Mouse (Mus musculus): ENCODE measurements around the gene Opcml. TPM values are rescaled to one million over a fixed set of nuclear protein-coding genes. Genes with fewer than 3 reads are reported as not detected.

The Opcml gene
- total RNA-seq, 2 experiments from 2014 or later, result 1.0 to 2.3 TPM

DNA sequence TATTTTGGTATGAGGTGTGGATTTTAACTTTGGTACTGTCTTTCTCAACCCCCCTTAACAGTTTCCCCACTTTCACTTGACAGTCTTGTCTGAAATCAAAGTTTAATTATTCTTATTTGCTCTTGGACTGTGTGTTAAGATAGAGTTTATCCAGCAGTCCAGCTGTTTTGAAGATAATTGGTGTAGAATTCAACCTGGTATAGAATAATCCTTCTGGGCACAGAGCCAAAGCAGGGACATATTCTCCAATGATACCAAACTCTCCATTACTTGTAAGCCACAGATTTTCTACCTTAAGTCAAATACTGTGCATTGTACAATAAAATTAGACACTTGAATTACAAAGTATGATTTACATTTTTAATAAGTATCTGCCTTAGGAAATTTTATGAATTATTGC, 852.2 kb downstream of the Opcml start:
- no peak for DNase-seq

DNA sequence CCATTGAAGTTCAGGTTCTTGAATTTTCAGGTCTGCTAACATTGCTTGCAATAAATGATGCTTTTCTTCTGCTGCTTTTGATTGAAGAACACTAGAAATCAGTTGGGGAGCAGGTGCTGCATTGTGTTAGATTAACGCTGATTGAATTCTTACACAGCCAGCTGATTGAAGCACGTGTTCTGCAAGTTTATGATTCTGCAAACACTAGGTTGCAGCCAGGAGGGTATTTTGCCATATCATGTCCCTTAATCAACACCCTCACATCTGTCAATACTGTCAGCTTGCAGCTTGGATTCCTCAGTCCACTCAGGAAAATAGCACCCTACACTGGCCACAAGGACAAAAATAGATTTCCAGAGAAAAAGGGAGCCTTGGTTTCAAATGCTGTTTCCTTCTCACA, 853.5 kb downstream of the Opcml start:
- DNase-seq, result no peak

DNA sequence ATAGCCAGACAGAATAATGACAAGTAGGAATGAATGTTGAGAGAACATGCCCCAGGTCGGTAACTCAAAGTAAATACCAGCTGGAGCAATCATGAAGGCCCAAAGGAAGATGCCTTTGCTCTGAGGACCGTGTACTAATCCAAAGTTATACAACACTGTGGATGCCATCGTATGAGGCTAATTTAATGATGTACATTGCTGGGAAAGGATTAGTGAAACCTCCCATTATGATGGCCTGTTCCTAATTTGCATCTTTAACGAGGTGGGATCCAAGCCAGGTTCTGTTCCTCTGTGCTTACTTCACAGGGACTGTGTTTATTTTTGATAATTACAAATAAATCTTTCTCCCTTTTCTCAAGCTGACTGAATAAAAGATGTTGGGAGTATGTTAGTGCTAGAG, 859.5 kb downstream of the Opcml start:
- no peak for DNase-seq

DNA sequence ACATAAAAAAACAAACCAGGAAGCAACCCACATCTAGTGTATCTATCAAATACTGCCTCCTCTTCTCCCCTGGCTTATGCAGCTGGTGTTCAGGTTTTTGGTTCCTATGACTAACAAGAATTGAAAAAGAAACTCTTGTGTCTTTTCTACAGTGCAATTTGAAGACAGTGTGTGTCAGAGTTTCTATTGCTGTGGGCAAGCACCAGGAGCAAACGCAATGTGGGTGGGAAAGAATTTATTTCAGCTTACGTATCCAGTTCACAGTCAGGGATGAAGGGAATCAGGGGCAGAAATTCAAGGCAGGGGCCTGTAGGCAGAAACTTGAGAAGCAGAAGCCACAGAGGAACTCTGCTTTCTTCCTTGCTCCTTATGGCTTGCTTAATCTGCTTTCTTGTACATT, 869.4 kb downstream of the Opcml start:
- DNase-seq, result no peak

DNA sequence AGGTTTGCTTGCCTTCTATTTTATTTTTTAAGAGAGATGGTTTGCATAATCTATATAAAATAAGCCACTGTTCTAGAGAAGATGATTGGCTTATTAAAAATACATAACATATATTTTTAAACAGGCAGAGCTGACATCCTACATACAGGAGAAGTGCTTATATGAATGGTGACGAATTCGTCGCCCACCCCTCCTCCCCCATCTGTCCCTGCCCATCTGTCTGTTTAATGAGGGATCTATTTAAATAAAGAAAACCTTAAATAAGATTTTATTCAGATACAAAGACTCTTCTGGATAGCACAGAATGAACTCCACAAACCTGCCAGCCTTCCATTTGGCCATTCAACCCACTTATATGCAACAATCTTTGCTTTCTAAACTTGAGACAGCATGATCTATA, 872.3 kb downstream of the Opcml start:
- no peak for DNase-seq

DNA sequence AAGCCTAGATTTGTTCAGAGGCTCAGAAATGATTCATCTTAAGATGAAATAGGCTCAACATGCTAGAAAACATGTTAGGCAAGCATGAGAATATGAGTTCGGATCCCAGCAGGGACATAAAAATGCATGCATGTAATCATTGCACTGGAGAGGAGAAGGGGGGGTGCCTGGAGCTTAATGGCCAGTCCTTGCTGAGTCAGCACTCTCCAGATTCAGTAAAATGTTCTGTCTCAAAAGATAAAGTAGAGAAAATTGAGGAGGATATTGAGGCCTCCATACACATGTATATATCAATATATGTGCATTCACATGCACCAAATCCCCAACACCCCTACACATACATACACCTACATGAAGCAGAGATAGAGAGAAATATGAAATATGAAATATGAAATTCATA, 889.7 kb downstream of the Opcml start:
- no peak for DNase-seq

DNA sequence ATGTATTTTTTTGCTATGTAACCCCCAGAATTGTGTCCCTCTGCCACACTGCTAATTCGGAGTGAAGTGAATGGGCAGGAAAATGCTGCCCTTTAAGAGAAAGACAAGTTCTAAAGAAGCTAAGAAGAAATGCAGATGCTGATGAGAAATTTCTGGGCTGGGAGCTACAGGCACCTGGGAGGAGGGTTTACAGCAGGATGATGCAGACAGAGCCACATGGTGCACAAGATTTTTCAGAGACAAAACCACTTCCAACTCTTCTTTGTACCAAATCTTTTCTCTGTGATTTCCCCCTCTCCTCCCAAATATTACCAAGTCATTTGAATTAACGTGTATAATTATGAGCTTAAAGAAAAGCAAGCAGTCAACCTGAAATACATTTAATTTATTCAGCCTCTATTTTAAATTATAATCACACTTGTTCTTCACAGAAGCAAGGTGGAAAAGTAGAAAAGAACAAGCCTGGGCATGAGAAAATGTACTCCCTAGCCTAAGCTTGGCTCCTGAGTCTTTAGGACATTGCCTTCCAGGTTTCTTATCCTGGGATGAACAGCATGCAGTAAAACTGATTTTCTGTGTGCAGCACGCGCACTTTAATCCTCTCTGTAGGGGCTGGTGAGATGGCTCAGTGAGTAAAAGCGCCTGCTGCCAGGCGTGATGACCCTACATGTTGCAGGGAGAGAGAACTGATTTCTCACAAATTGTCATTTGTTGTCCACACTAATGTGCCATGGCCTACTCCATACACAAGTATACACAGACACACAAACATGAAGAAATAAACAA, 890.9 kb downstream of the Opcml start:
- no peak for DNase-seq

DNA sequence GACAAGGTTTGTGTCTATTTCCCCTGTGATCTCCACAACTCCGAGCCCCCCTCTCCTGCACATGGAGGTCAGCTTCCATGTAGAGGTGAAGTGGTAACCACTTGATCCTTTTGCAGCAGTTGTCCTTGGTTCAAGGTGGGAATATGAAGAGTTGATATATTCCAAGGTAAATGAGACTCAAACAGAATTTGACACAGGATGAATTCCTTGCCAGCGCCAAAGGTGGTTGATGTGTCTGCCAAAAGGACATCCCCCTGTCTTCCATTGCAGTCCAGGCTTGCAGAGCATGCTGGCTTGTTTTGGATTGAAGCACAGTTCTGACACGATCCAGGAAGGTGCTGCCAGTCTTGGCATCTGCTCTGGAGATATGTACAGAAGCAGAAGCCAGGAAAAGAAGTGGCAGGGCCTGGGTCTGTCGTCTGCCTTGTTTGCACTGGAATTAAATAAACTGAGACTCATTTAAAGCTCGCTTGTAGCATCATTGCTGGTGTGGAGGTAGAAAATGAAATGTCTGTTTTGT, 893.4 kb downstream of the Opcml start:
- no peak for DNase-seq

DNA sequence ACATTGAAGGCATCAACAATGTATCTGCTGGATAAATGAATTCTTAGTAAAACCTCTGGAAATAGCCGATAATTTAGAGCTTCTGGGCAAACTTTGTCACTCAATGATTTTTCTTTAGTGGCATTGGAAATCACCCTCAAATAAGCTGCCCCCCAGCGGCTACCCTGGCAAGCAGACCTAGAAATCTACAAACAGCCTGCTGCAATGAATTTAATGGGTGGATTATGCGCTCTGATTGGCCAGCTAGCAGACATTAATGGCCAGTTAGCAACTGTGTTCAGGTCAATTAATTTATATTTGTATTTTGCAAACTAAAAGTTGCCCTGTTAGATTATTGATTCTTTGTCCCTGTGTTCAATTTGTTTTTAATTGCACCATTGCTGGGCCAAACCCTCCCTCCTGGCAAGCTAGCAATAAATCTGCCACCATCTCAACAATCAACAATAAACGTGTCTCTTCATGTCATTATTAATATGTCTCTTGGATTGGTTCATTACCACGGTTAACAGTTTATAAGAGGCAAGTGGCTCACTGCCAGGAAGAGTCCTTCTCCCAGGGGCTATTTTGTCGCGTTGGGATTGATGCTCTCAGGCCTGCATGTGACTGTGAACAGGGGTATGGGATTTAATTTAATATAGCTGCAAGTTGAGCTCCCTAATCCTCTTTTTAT, 896.5 kb downstream of the Opcml start:
- DNase-seq, result no peak

DNA sequence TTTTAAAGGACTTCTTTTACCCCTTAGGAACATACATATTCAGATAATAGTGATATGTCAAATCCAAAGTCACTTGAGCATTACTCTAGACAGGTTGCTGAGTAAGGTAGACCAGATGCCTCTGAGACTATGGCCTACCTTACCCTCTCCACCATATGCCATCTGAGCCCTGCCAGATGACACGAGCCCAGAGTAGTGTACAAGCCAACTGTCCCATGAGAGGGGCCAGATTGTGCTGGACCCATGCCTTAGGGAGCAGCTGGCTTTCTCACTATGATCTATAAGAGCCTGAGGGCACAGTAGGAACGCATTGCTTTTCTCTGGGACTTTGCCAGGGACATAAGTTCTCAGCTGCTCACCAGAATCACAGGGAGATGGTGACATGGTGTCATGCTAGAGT, 899.6 kb downstream of the Opcml start:
- no peak for DNase-seq

DNA sequence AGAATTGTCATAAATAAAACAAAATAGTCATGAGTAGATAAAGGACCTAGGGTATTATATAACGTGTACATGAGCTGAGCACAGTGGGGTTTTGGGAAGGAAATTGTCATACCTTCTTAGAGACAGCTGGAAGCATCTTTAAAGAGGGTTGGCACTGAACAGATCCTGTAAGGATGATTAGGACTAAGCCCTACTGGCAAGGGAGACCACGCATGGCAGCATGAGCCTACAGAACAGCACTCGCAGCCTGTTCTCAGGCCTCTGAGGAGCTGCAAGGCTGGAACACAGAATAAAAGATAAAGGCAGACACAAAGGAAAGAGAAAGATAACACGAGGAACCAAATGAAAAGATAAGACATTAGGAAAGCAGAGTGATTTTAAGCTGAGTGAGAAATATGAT, 915.2 kb downstream of the Opcml start:
- DNase-seq, result no peak

DNA sequence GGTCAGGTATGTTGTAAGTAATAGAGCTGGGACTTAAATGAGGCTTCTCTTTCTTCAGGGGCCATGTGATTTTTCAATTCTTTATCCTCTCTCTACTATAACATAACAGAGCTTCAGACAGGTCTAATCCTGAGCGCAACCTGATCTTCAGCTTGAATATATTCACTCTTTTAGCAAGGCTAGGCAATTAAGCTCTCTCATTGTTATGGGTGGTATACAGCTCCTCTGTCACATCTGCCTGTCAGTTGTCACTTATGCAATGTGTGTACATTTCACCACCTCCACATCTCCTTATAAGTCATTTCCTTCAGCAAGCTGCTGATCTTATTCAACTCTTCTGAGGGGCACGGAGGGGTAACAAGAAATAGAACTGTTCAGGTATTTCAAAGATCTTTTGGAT, 924.0 kb downstream of the Opcml start:
- DNase-seq, result no peak

DNA sequence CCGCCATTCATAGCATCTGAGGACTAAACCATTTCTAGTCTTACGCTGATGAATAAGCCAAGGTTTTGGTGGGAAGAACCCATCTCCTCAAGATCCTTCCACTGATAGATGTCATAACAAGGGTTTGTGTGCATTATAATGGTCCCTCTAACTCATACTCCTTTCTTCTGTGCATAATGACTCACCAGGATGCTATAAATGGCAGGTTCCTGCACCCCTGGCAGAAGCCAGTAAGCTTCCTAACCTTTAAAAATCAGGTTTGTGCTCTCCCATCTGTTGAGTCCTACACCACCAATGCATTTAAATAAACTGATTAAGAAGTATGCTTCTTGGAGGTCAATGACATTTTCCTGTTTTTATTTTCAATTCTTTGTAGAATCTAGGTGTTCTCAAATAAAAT, 929.6 kb downstream of the Opcml start:
- DNase-seq, result no peak

DNA sequence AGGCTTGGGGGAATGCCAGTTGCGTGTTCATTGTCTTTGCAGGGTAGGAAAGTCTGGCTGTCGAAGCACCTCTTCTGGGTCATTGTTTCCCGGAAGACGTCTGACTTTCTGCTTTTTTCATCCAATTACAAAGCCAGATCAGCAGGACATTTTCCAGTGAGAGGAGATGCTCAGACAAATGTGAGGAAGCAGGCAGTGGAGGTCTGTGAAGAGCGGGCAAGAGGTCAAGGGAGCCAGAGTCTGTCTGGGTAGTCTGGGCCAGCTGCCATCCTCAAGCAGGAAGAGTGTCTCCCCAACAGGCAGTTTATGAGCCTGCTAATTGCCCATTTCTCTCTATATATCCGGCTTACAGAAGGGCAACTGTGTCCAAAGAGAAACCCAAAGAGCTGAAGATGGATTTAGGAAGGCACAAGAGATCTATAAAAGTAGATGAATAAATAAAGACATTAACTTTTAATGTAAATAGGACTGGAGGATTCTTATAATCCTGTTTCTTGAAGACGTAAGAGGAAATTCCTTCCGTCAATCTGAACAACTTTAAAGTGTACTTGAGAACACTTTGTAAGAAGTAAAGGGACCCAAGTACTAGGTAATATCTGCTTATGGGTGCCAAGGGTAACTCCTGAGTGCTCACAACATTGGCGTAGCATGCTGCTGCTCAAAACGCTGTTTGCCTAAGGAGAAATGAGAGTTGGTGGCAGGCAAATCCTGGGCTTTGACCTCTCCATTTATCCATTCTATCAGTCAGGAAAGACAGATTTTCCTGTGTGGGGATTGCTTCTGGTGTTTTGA, 941.4 kb downstream of the Opcml start:
- no peak for DNase-seq

DNA sequence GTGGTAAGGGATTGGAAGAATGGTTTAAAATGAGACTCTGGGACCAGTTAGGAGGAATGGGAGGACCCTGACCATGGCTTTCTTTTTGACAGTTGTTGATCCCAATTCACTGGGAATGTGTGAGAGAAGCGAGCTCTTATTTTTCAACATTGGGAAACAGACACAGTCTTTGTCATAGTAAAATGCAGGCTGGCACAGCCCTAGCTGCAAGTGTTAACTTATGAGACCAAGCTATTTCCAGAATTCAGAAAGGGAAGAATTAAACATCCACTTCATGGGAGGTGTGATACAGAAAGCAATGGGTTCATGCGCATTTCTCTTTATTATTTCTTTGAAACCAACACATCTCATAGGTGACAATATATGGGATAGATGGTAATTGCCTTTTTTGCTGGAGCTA, 947.4 kb downstream of the Opcml start:
- DNase-seq, result no peak

DNA sequence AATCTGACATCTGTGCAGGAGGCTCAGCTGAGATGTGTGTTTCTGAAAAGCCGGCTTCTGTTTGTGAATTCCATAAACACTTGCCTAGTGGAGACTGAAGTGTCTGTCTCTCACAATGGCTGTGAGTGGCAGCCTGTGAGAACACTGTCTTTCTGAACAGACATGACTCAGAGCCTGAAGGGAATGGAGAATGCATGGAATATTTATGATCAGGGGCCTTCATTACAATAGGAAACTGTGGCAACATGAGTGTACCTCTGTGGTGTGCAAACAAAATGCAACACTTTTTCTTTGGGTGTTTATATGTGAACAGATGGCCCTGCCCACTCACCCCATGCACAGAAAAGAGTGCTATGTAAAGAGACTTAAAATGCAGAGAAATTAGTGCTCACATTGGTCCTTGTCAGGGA, 947.9 kb downstream of the Opcml start:
- no peak for DNase-seq

DNA sequence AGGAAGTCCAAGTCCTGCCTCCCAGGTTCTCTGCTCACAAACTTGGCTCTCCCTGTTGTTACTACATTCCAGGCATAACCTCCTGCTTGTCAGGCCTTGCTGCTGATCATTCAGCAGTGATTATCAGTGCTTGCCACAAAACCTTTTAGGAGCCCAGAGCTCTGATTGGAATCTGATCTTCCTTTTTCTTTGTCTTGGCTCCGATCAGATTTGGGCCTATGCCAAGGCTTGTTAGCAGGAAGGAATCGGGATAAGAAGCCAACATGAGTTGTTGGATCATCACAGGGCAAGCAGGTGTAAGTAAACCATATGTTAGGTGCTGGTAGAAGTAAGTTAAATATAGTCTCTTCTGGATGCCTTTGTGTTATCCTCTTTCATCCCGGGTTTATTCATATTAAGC, 954.2 kb downstream of the Opcml start:
- no peak for DNase-seq

DNA sequence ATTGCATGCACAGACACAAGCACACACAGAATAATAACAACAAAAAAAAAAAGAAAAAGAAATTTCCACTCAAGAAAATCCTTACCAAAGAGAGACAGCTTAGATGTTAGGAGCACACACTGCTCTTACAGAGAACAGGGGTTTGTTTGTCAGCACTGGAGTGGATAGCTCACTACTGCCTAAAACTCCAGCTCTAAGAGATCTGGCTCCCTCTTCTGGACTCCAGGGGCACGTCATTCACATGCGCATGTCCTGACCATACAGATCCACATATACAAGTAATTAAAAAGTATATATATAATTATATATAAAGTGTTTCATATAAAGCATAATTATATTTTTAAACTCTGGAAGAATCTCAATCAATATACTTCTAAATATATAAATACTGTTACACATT, 958.3 kb downstream of the Opcml start:
- no peak for DNase-seq

DNA sequence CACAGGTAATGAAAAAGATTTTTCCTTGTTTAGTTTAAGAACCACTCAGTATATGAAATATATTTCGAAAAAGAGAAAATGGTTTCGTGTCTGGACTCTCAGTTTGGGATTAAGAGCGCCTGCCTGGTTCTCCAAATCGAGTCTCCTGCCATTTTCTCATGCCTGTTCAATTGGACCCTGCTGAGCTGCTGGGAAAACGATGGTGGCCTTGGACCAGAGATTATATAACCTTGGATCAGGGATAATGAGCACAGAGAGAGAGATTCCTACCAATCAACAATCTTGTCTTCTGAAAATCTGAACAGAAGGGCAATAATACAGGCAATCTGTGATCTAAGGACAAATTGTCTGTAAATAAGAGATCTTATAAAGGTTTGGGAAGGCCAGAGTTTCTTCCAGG, 962.3 kb downstream of the Opcml start:
- no peak for DNase-seq

DNA sequence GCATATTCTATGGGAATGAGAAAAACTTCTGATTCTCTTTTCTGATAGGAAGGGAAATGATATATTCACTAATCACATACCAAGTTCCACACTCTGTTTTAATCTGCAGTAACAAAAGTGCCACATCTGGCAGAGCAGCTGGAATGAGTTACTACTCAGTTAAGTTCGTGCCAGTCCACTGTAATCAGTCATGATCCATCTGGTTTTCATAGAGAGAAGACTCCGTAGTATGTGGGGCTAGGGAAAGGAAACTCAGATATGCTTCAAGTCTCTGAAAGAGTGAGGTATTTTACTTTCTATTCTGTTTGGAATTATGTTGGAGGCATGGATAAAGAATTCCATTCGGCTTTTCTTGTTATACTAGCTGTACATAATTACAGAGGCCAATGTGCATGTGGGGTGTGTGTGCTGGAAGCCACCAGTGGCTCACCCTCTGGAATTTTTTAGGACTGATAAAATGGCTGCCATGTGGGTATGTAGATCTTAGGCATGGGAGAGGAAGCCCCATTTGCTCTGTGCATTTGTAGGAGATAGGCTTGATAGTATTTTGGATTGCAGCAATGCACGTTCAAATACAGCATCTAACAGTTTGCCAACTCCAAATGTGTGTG, 966.4 kb downstream of the Opcml start:
- DNase-seq, result no peak

DNA sequence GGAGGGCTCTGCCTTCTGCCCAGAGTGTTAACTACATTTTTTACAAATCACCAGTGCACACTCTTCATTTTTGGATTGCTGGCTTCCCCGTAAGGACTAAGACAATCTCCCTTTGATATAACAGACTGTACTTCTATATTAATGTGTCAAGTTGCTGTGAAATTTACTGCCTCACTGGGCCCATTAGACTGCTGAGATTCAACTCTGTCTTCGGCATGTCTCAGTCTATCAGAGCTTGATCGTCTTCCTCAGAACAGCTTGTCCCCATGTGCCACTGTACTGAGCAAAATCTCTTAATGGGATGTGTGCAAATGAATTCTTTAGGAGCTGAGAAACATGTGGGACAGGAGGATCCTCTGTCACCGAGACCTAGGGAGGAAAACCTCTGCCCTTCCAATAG, 970.9 kb downstream of the Opcml start:
- no peak for DNase-seq

DNA sequence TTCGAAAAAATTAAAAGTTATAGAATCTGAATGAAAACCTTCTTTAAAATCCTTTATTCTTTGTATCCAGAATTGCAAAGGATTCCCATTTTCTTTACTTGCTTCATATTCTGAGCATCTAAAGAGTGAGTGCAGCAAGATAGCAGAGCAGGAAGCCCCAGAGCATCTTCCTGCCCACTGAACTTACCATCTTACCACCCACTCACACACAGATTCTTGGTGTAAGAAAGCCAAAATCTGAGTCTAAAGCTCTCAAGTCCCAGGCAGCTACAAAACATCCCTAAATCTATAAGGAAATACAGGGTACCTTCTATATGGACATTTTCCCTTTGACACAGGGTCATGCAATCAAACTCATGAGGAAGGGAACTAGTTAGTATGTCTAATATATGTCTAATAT, 973.6 kb downstream of the Opcml start:
- no peak for DNase-seq

All from gastrocnemius, postnatal 25 days (tissue).